ENCODE assay signal across 8 mouse cellular contexts in the genomic region with DNA sequence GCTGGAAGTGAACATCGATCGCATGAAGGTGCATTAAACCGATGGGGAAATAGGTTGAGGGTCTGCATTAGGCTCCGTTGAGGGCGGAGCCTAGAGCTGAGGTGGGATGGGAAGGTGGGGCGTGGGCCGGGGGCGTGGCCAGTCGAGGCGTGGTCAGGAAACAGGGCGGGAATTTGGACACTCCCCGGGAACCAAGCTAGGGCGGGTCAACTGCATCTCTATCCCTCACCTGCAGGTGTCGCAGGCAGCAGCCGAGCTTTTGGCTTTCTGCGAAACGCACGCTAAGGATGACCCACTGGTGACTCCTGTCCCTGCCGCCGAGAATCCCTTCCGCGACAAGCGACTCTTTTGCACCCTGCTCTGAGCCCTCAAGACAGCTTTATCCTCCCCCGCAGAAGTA. TPM values are rescaled to one million over a fixed set of nuclear protein-coding genes. Genes with fewer than 3 reads are reported as not detected.
A peak's percentile ranks its signal among the peaks of the same experiment; 100 is the strongest.
DNase-seq lines count a peak whose midpoint lies in the region; ATAC-seq and TF ChIP-seq lines count a peak whose summit lies in the region.

No protein-coding gene starts in this region.

- H3K9me3 ChIP-seq in embryonic facial prominence, embryonic 11.5 days (replicated peaks; ENCODE audit: control insufficient read depth, low read length) = no peaks in the 10 kb centered on the region
- H3K9me3 ChIP-seq in liver, postnatal 0 days (ENCODE audit: low read length) = no peaks in the 10 kb centered on the region
- H3K9me3 ChIP-seq in neural tube, embryonic 12.5 days = no peaks in the 10 kb centered on the region

- H3K36me3 ChIP-seq in embryonic facial prominence, embryonic 11.5 days (replicated peaks; ENCODE audit: control insufficient read depth, insufficient read depth, low read depth, low read length) = no peaks in the 10 kb centered on the region
- no peaks in the 10 kb centered on the region for H3K36me3 ChIP-seq in kidney, adult 2 months (ENCODE audit: control insufficient read depth, insufficient read depth, low read length)
- no peaks in the 10 kb centered on the region for H3K36me3 ChIP-seq in liver, postnatal 0 days (replicated peaks; ENCODE audit: insufficient read depth, low read length)
- H3K36me3 ChIP-seq in neural tube, embryonic 12.5 days = no peaks in the 10 kb centered on the region

- TF ChIP-seq EP300 in liver, postnatal 0 days (IDR thresholded peaks at IDR 0.05; ENCODE audit: low read depth) = no peak

- no peak for ATAC-seq in embryonic facial prominence, embryonic 11.5 days (replicated peaks; ENCODE audit: insufficient number of reproducible peaks, low FRiP score, low TSS enrichment, low read depth)
- ATAC-seq in liver, postnatal 0 days = peak; percentile 34
- ATAC-seq in neural tube, embryonic 12.5 days (ENCODE audit: low FRiP score, low read depth) = peak; percentile 32

- peak overlapping the region; percentile 21 for H3K4me3 ChIP-seq in embryonic facial prominence, embryonic 11.5 days (ENCODE audit: low read depth, low read length)
- no peak overlapping the region for H3K4me3 ChIP-seq in kidney, adult 2 months (ENCODE audit: insufficient read depth, low read depth, low read length)
- no peak overlapping the region for H3K4me3 ChIP-seq in liver, postnatal 0 days (ENCODE audit: low read depth, low read length)
- H3K4me3 ChIP-seq in neural tube, embryonic 12.5 days = peak overlapping the region; percentile 15; the same call in 1 of the 2 replicates

- peak overlapping the region; percentile 56 for H3K4me2 ChIP-seq in embryonic facial prominence, embryonic 11.5 days (ENCODE audit: low read depth, low read length)
- H3K4me2 ChIP-seq in liver, postnatal 0 days (ENCODE audit: low read depth, low read length) = peak overlapping the region; percentile 58
- peak overlapping the region; percentile 59 for H3K4me2 ChIP-seq in neural tube, embryonic 12.5 days (replicated peaks)

- H3K27ac ChIP-seq in embryonic facial prominence, embryonic 11.5 days (replicated peaks; ENCODE audit: low read depth, low read length) = no peak overlapping the region
- H3K27ac ChIP-seq in kidney, adult 2 months (ENCODE audit: insufficient read depth, low read depth, low read length) = no peak overlapping the region
- no peak overlapping the region for H3K27ac ChIP-seq in liver, postnatal 0 days (ENCODE audit: low read depth)
- H3K27ac ChIP-seq in neural tube, embryonic 12.5 days = no peak overlapping the region

- TF ChIP-seq POLR2A in kidney, adult 2 months (IDR thresholded peaks at IDR 0.05; ENCODE audit: low read depth, low read length) = no peak

- H3K4me1 ChIP-seq in embryonic facial prominence, embryonic 11.5 days (ENCODE audit: control insufficient read depth, insufficient read depth, low read length) = peaks cover 9% of the 10 kb centered on the region
- no peaks in the 10 kb centered on the region for H3K4me1 ChIP-seq in kidney, adult 2 months (ENCODE audit: control insufficient read depth, insufficient read depth, low read length)
- H3K4me1 ChIP-seq in liver, postnatal 0 days (ENCODE audit: insufficient read depth) = peaks cover 10% of the 10 kb centered on the region
- H3K4me1 ChIP-seq in neural tube, embryonic 12.5 days = peaks cover 37% of the 10 kb centered on the region

- no peaks in the 10 kb centered on the region; the same call in 1 of the 2 replicates for H3K27me3 ChIP-seq in embryonic facial prominence, embryonic 11.5 days (ENCODE audit: control insufficient read depth, insufficient read depth, low read length)
- H3K27me3 ChIP-seq in kidney, adult 2 months (replicated peaks; ENCODE audit: control insufficient read depth, insufficient read depth, low read length) = no peaks in the 10 kb centered on the region; the same call in 1 of the 2 replicates
- H3K27me3 ChIP-seq in liver, postnatal 0 days (ENCODE audit: insufficient read depth, low read length) = peaks cover 41% of the 10 kb centered on the region
- peaks cover 32% of the 10 kb centered on the region for H3K27me3 ChIP-seq in neural tube, embryonic 12.5 days (replicated peaks)

- WGBS in embryonic facial prominence, embryonic 11.5 days = under 1% methylated on average over 24 of the region's 24 CpGs
- 1% methylated on average over 24 of the region's 24 CpGs for WGBS in kidney, adult 2 months
- WGBS in liver, postnatal 0 days (ENCODE audit: insufficient replicate concordance) = under 1% methylated on average over 24 of the region's 24 CpGs
- WGBS in neural tube, embryonic 12.5 days = under 1% methylated on average over 24 of the region's 24 CpGs

- TF ChIP-seq CTCF in kidney, adult 2 months (conservative IDR thresholded peaks at IDR 0.05; ENCODE audit: insufficient read depth, insufficient read length, low read depth, low read length) = peak; percentile 84
- TF ChIP-seq CTCF in liver, postnatal 0 days (IDR thresholded peaks at IDR 0.05; ENCODE audit: low read depth) = peak; percentile 92

- peak overlapping the region; percentile 25 for H3K9ac ChIP-seq in embryonic facial prominence, embryonic 11.5 days (replicated peaks; ENCODE audit: low read length)
- H3K9ac ChIP-seq in liver, postnatal 0 days (replicated peaks) = no peak overlapping the region
- peak overlapping the region; percentile 33; the same call in 1 of the 2 replicates for H3K9ac ChIP-seq in neural tube, embryonic 12.5 days

- DNase-seq in CD4-positive, CD25-positive, alpha-beta regulatory T cell, adult 2 months (ENCODE audit: low read depth, low spot score) = peak; percentile 81
- DNase-seq in adrenal gland, postnatal 14 days = peak; percentile 88
- peak; percentile 90 for DNase-seq in embryonic facial prominence, embryonic 11.5 days (ENCODE audit: low spot score)
- DNase-seq in heart, adult 9 months (ENCODE audit: low spot score in 2 of 2) = peak; percentile 76
- peak; percentile 80 for DNase-seq in kidney, adult 2 months
- DNase-seq in liver, postnatal 0 days = peak; percentile 81
- peak; percentile 63 for DNase-seq in thymus, postnatal 0 days (ENCODE audit: low spot score)

RNA-seq across cellular contexts. Expression of a gene that starts 3.4 kb away (rescaled TPM):
- total RNA-seq in adrenal gland, postnatal 14 days (2021) = 0.59 and 0.60 TPM in 2 replicates
- 16.0 and 19.8 TPM in 2 replicates for polyA plus RNA-seq in embryonic facial prominence, embryonic 11.5 days (2014; fragmentation: Nextera tagmentation; extraction: Ambion mirVana)
- 3.6 and 3.7 TPM in 2 replicates for polyA plus RNA-seq in kidney, adult 2 months (2012; rRNA removed)
- 0.15 and 0.20 TPM in 2 replicates for polyA plus RNA-seq in liver, postnatal 0 days (2015; fragmentation: Nextera tagmentation; extraction: Ambion mirVana)
- 8.4 and 9.6 TPM in 2 replicates for polyA plus RNA-seq in neural tube, embryonic 12.5 days (2016; fragmentation: Nextera tagmentation; extraction: Ambion mirVana)
- 0.44 and 0.85 TPM in 2 replicates for polyA plus RNA-seq in thymus, postnatal 0 days (2015; fragmentation: Nextera tagmentation; extraction: Ambion mirVana)

RNA-seq across cellular contexts. Expression of a gene that starts 11.3 kb away (rescaled TPM):
- 1.2 and 2.6 TPM in 2 replicates for total RNA-seq in adrenal gland, postnatal 14 days (2021)
- 0.87 and 1.1 TPM in 2 replicates for polyA plus RNA-seq in embryonic facial prominence, embryonic 11.5 days (2014; fragmentation: Nextera tagmentation; extraction: Ambion mirVana)
- polyA plus RNA-seq in kidney, adult 2 months (2012; rRNA removed) = 4.0 and 5.0 TPM in 2 replicates
- 1.1 and 1.7 TPM in 2 replicates for polyA plus RNA-seq in liver, postnatal 0 days (2015; fragmentation: Nextera tagmentation; extraction: Ambion mirVana)
- polyA plus RNA-seq in neural tube, embryonic 12.5 days (2016; fragmentation: Nextera tagmentation; extraction: Ambion mirVana) = 1.5 and 3.0 TPM in 2 replicates
- 1.9 and 2.6 TPM in 2 replicates for polyA plus RNA-seq in thymus, postnatal 0 days (2015; fragmentation: Nextera tagmentation; extraction: Ambion mirVana)

RNA-seq across cellular contexts. Expression of a gene that starts 19.9 kb away (rescaled TPM):
- total RNA-seq in adrenal gland, postnatal 14 days (2021) = 2.6 and 4.1 TPM in 2 replicates
- 11.5 and 12.2 TPM in 2 replicates for polyA plus RNA-seq in embryonic facial prominence, embryonic 11.5 days (2014; fragmentation: Nextera tagmentation; extraction: Ambion mirVana)
- 5.5 and 7.5 TPM in 2 replicates for polyA plus RNA-seq in kidney, adult 2 months (2012; rRNA removed)
- 0.09 TPM in 2 replicates for polyA plus RNA-seq in liver, postnatal 0 days (2015; fragmentation: Nextera tagmentation; extraction: Ambion mirVana)
- polyA plus RNA-seq in neural tube, embryonic 12.5 days (2016; fragmentation: Nextera tagmentation; extraction: Ambion mirVana) = 9.0 and 10.2 TPM in 2 replicates
- polyA plus RNA-seq in thymus, postnatal 0 days (2015; fragmentation: Nextera tagmentation; extraction: Ambion mirVana) = 0.13 and 0.18 TPM in 2 replicates

RNA-seq across cellular contexts. Expression of a gene that starts 28.9 kb away (rescaled TPM):
- 222 and 231 TPM in 2 replicates for total RNA-seq in adrenal gland, postnatal 14 days (2021)
- polyA plus RNA-seq in embryonic facial prominence, embryonic 11.5 days (2014; fragmentation: Nextera tagmentation; extraction: Ambion mirVana) = 227 and 237 TPM in 2 replicates
- 305 and 325 TPM in 2 replicates for polyA plus RNA-seq in kidney, adult 2 months (2012; rRNA removed)
- polyA plus RNA-seq in liver, postnatal 0 days (2015; fragmentation: Nextera tagmentation; extraction: Ambion mirVana) = 58.8 and 60.3 TPM in 2 replicates
- polyA plus RNA-seq in neural tube, embryonic 12.5 days (2016; fragmentation: Nextera tagmentation; extraction: Ambion mirVana) = 213 and 232 TPM in 2 replicates
- polyA plus RNA-seq in thymus, postnatal 0 days (2015; fragmentation: Nextera tagmentation; extraction: Ambion mirVana) = 201 and 212 TPM in 2 replicates

RNA-seq across cellular contexts. Expression of a gene that starts 49.5 kb away (rescaled TPM):
- total RNA-seq in adrenal gland, postnatal 14 days (2021) = 24.6 and 27.2 TPM in 2 replicates
- 3.7 and 4.2 TPM in 2 replicates for polyA plus RNA-seq in embryonic facial prominence, embryonic 11.5 days (2014; fragmentation: Nextera tagmentation; extraction: Ambion mirVana)
- polyA plus RNA-seq in kidney, adult 2 months (2012; rRNA removed) = 3.6 and 4.0 TPM in 2 replicates
- 0.06 and 0.09 TPM in 2 replicates for polyA plus RNA-seq in liver, postnatal 0 days (2015; fragmentation: Nextera tagmentation; extraction: Ambion mirVana)
- polyA plus RNA-seq in neural tube, embryonic 12.5 days (2016; fragmentation: Nextera tagmentation; extraction: Ambion mirVana) = 40.2 and 47.5 TPM in 2 replicates
- polyA plus RNA-seq in thymus, postnatal 0 days (2015; fragmentation: Nextera tagmentation; extraction: Ambion mirVana) = 5.1 and 6.4 TPM in 2 replicates

Comparison
In these comparisons a context has a peak if more than half of its experiments do, and no peak if none do; other contexts are left out.
1. H3K4me3 ChIP-seq: peak in embryonic facial prominence, embryonic 11.5 days (single experiment) and neural tube, embryonic 12.5 days (single experiment); none in kidney, adult 2 months (single experiment) and liver, postnatal 0 days (single experiment).
2. Peak in every context shown above with its lines, with median percentiles within 50 percentile points of each other: DNase-seq and H3K4me2 ChIP-seq.